Mouse (Mus musculus): ENCODE data around the gene Cltrn. TPM values are rescaled to one million over a fixed set of nuclear protein-coding genes. Genes with fewer than 3 reads are reported as not detected.

Gene Cltrn
- total RNA-seq, 2 experiments from 2014 or later, result not detected

- intact Hi-C loops (cut with DNase I), result no loop called here
- no peak overlapping the region for H3K27ac ChIP-seq
- no peak overlapping the region for H3K4me3 ChIP-seq
- no peak for DNase-seq
- no peak for TF ChIP-seq CTCF (IDR thresholded peaks at IDR 0.05)
Observed at GRCm38 (mm10) chrX:164093435-164093834, 4.8 kb downstream of the Cltrn start.

GRCm38 (mm10) chrX:164095838-164096237 lies 7.2 kb downstream of the Cltrn start:
- Histone ChIP-seq H3K4me3 (no peak overlapping the region), H3K27ac (no peak overlapping the region)
- no peak for TF ChIP-seq CTCF (IDR thresholded peaks at IDR 0.05)
- DNase-seq, result no peak
- intact Hi-C loops (cut with DNase I), result no loop called here

GRCm38 (mm10) chrX:164101483-164101882 lies 12.9 kb downstream of the Cltrn start:
- TF ChIP-seq CTCF (IDR thresholded peaks at IDR 0.05), result peak; percentile 21; the same call in 1 of the 2 replicates
- no peak overlapping the region for H3K4me3 ChIP-seq
- no peak for DNase-seq
- intact Hi-C loops (cut with DNase I), result no loop called here
- no peak overlapping the region for H3K27ac ChIP-seq

GRCm38 (mm10) chrX:164102198-164102597 lies 13.6 kb downstream of the Cltrn start:
- intact Hi-C loops (cut with DNase I), result no loop called here
- Histone ChIP-seq H3K4me3 (no peak overlapping the region), H3K27ac (no peak overlapping the region)
- DNase-seq, result no peak
- no peak for TF ChIP-seq CTCF (IDR thresholded peaks at IDR 0.05)

- no peak for DNase-seq
- no peak for TF ChIP-seq CTCF (IDR thresholded peaks at IDR 0.05)
- Histone ChIP-seq H3K4me3 (no peak overlapping the region), H3K27ac (no peak overlapping the region)
- intact Hi-C loops (cut with DNase I), result no loop called here
Observed at GRCm38 (mm10) chrX:164102656-164103055, 14.0 kb downstream of the Cltrn start.

- intact Hi-C loops (cut with DNase I), result no loop called here
- TF ChIP-seq CTCF (IDR thresholded peaks at IDR 0.05), result no peak
- H3K4me3 ChIP-seq, result no peak overlapping the region
- DNase-seq, result no peak
- H3K27ac ChIP-seq, result no peak overlapping the region
Observed at GRCm38 (mm10) chrX:164111146-164111545, 22.5 kb downstream of the Cltrn start.

- no peak for DNase-seq
- intact Hi-C loops (cut with DNase I), result no loop called here
- no peak for TF ChIP-seq CTCF (IDR thresholded peaks at IDR 0.05)
- Histone ChIP-seq H3K4me3 (no peak overlapping the region), H3K27ac (no peak overlapping the region)
Observed at GRCm38 (mm10) chrX:164113744-164114143, 25.1 kb downstream of the Cltrn start.

GRCm38 (mm10) chrX:164123942-164124341 lies 35.3 kb downstream of the Cltrn start:
- TF ChIP-seq CTCF (IDR thresholded peaks at IDR 0.05), result no peak
- DNase-seq, result no peak
- Histone ChIP-seq H3K27ac (no peak overlapping the region), H3K4me3 (no peak overlapping the region)
- intact Hi-C loops (cut with DNase I), result no loop called here

- intact Hi-C loops (cut with DNase I), result no loop called here
- no peak for TF ChIP-seq CTCF (IDR thresholded peaks at IDR 0.05)
- no peak for DNase-seq
Observed at GRCm38 (mm10) chrX:164133531-164133930, 44.9 kb downstream of the Cltrn start.

GRCm38 (mm10) chrX:164135304-164135818 lies 46.7 kb downstream of the Cltrn start:
- intact Hi-C loops (cut with DNase I), result no loop called here
- Histone ChIP-seq H3K4me3 (no peak overlapping the region), H3K27ac (no peak overlapping the region)
- TF ChIP-seq CTCF (IDR thresholded peaks at IDR 0.05), result no peak
- DNase-seq, result no peak

More at GRCm38 (mm10) chrX:164133531-164133930, 44.9 kb downstream of the Cltrn start:
- no peak overlapping the region for H3K27ac ChIP-seq
- H3K4me3 ChIP-seq, result no peak overlapping the region

- intact Hi-C loops (cut with DNase I), result no loop called here
Observed at GRCm38 (mm10) chrX:164139032-164139431, 50.4 kb downstream of the Cltrn start, which contains the start of gene Ace2. Gene Ace2 (plus strand): TSS chrX:164139332.

GRCm38 (mm10) chrX:164145463-164146250 lies 57.0 kb downstream of the Cltrn start:
- intact Hi-C loops (cut with DNase I), result no loop called here
- Histone ChIP-seq H3K27ac (no peak overlapping the region), H3K4me3 (no peak overlapping the region)
- no peak for TF ChIP-seq CTCF (IDR thresholded peaks at IDR 0.05)
- DNase-seq, result no peak

More at GRCm38 (mm10) chrX:164139032-164139431, 50.4 kb downstream of the Cltrn start, which contains the start of gene Ace2:
- TF ChIP-seq CTCF (IDR thresholded peaks at IDR 0.05), result no peak
- H3K4me3 ChIP-seq, result no peak within 1 kb of the TSS
- H3K27ac ChIP-seq, result no peak within 1 kb of the TSS
- DNase-seq, result no peak

- DNase-seq, result peak; percentile 17
- Histone ChIP-seq H3K4me3 (no peak overlapping the region), H3K27ac (no peak overlapping the region)
- intact Hi-C loops (cut with DNase I), result no loop called here
- no peak for TF ChIP-seq CTCF (IDR thresholded peaks at IDR 0.05)
Observed at GRCm38 (mm10) chrX:164152703-164153102, 64.1 kb downstream of the Cltrn start.

Measured in gastrocnemius, adult 2 months (tissue).